Mouse (Mus musculus) c-Kit-positive CD71-negative TER-119-negative erythroid progenitor cells, embryonic 14.5 days (primary cell): Measurements from ENCODE around the gene Tex101.
"Not testable (repeated sequence)": the region's sequence is repeated elsewhere in the genome, so short reads cannot be mapped to it uniquely, and the experiment has no call there.

Experiments used
- DNase-seq: peaks from one replicate; pipeline ENCODE4 v3.0.0-alpha.2; 2013; ENCODE audit warnings: low read depth

The Tex101 gene

GRCm38 (mm10) chr7:24636264-24636663 is 40.2 kb downstream of the Tex101 start, which contains the start of gene Lypd3:
TSS of gene Lypd3 (plus strand) at chr7:24636550.
- no peak for DNase-seq

- no peak for DNase-seq
These were observed 46.2 kb downstream of the Tex101 start for GRCm38 (mm10) chr7:24630116-24630880.

- no peak for DNase-seq
These were observed 46.8 kb downstream of the Tex101 start for GRCm38 (mm10) chr7:24629672-24630071.

- DNase-seq, result peak; percentile 80
These were observed 47.5 kb downstream of the Tex101 start for GRCm38 (mm10) chr7:24628685-24629610.

GRCm38 (mm10) chr7:24622967-24623366 is 53.5 kb downstream of the Tex101 start:
- no peak for DNase-seq

GRCm38 (mm10) chr7:24621193-24621592 is 55.3 kb downstream of the Tex101 start:
- no peak for DNase-seq

GRCm38 (mm10) chr7:24619671-24620397 is 56.6 kb downstream of the Tex101 start:
- no peak for DNase-seq

GRCm38 (mm10) chr7:24618374-24618773 is 58.1 kb downstream of the Tex101 start:
- not testable (repeated sequence) for DNase-seq
